In genomic region chr1:188147381-188148156, GRCm38 (mm10) we compare ENCODE assay signal across 12 mouse cellular contexts.
"Had no signal": no experiment of that assay in that cellular context is flagged by ENCODE, and none has a peak within 500 bp of the region (broad histone marks: within the 10 kb centered on the region; RNA-seq: fewer than 3 reads in every experiment).

No protein-coding gene starts in this region.

- H3K27me3 ChIP-seq: liver, embryonic 13.5 days; stomach, embryonic 15.5 days had no signal

- H3K4me2 ChIP-seq: liver, embryonic 13.5 days; stomach, embryonic 15.5 days had no signal

- H3K9me3 ChIP-seq: liver, embryonic 13.5 days; stomach, embryonic 15.5 days had no signal

- H3K27ac ChIP-seq: liver, embryonic 13.5 days; macrophage; stomach, embryonic 15.5 days had no signal

- H3K36me3 ChIP-seq: liver, embryonic 13.5 days; stomach, embryonic 15.5 days had no signal

- H3K4me3 ChIP-seq: liver, embryonic 13.5 days; stomach, embryonic 15.5 days had no signal

- H3K9ac ChIP-seq: liver, embryonic 13.5 days; stomach, embryonic 15.5 days had no signal

- H3K4me1 ChIP-seq: liver, embryonic 13.5 days; stomach, embryonic 15.5 days had no signal

- DNase-seq: kidney, adult 9 months; kidney, postnatal 14 days; kidney, postnatal 4 days; left cerebral cortex, postnatal 4 days; liver, embryonic 13.5 days; lung, adult 2 months; midbrain, embryonic 14.5 days; right cerebral cortex, postnatal 25 days; spleen, adult 18-20 months; thymus, postnatal 25 days had no signal
